Mouse (Mus musculus) E14TG2a.4 (cell line): Measurements from ENCODE around the gene Cpne8.

Source experiments
- CTCF ChIP-seq: conservative IDR thresholded peaks from 2 replicates; pipeline ENCODE4 v1.5.1; 2014; ENCODE audit warnings: low read length
- POU5F1 ChIP-seq: IDR thresholded peaks from 2 replicates; pipeline ENCODE4 v1.6.1; 2014; ENCODE audit warnings: low read length, borderline replicate concordance

DNA sequence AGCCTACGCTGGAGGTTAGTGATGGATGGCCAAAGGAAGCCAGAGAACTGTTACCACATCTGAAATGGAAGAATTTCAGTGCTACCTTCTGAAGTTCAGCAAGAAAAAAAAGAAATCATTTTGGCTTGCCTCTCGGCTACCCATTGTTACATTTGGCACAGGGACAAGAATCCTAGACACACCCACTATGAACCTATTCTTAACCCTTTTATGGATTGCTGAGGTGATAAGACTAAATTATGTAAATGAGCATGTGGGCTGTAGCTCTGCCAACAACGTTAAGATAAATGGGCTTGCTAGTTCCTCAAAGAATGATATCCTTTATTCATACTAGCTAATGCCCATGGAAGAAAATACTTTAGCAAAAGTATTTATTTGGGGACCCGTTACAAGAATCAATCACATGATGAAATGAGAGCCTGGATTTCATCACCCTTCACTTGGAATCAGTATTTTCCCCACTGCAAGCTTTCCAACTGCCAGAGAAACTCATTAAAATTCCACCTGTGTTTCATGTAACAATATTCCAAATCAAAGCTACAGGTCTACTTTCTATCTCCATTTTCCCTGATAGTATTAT lies 69.3 kb downstream of the Cpne8 start:
- TF ChIP-seq POU5F1: no peak
- TF ChIP-seq CTCF: no peak
